Mouse (Mus musculus) heart, adult 2 months (tissue): Measurements from ENCODE around the gene Mre11a. TPM values are rescaled to one million over a fixed set of nuclear protein-coding genes. Genes with fewer than 3 reads are reported as not detected.

Experiments used
- DNase-seq, 2 experiments: peaks; one replicate each; pipeline ENCODE4 v3.0.0; 2021
- H3K27ac ChIP-seq: fragments of 200-600 bp; 2 replicates; pipeline ENCODE4 v1.8.1; 2022
- H3K27me3 ChIP-seq: fragments of 200-500 bp; 2 replicates; pipeline ENCODE4 v1.6.1; 2012; ENCODE audit warnings: mild to moderate bottlenecking, low read length, inconsistent platforms, mixed read lengths; ENCODE audit not compliant: control insufficient read depth, insufficient read depth
- H3K36me3 ChIP-seq: fragments of 200-500 bp; 2 replicates; pipeline ENCODE4 v1.6.1; 2012; ENCODE audit warnings: low read length, inconsistent platforms; ENCODE audit not compliant: control insufficient read depth, insufficient read depth
- H3K4me1 ChIP-seq: fragments of 200-500 bp; 2 replicates; pipeline ENCODE4 v1.6.1; 2011; ENCODE audit warnings: low read length; ENCODE audit not compliant: control insufficient read depth, insufficient read depth
- H3K4me3 ChIP-seq: fragments of 200-600 bp; 2 replicates; pipeline ENCODE4 v1.8.1; 2022
- H3K79me2 ChIP-seq: fragments of 200-500 bp; replicated peaks from 2 replicates; pipeline ENCODE4 v1.6.1; 2012; ENCODE audit warnings: mild to moderate bottlenecking, inconsistent platforms, low read length, moderate library complexity, mixed read lengths; ENCODE audit not compliant: control insufficient read depth, insufficient read depth
- H3K9ac ChIP-seq: fragments of 200-500 bp; 2 replicates; pipeline ENCODE4 v1.6.1; 2012; ENCODE audit warnings: low read depth, mild to moderate bottlenecking, control low read depth, inconsistent platforms, low read length, mixed read lengths
- CTCF ChIP-seq: fragments of 200-600 bp; IDR thresholded peaks from 2 replicates; pipeline ENCODE4 v1.8.1; 2022; ENCODE audit warnings: antibody characterized with exemption, mild to moderate bottlenecking, moderate library complexity
- EP300 ChIP-seq: fragments of 200-500 bp; IDR thresholded peaks from 2 replicates; pipeline ENCODE4 v1.6.1; 2011; ENCODE audit warnings: low read depth, low read length, control low read depth; ENCODE audit not compliant: insufficient read depth
- POLR2A ChIP-seq: fragments of 200-500 bp; IDR thresholded peaks from 2 replicates; pipeline ENCODE4 v1.6.1; 2011; ENCODE audit warnings: mild to moderate bottlenecking, low read depth, low read length, control low read depth; ENCODE audit not compliant: insufficient read depth
- WGBS: fragments of 180-500 bp; shearing (Covaris S2); methylation state at CpG from one replicate; pipeline ENCODE4 v1.1.7; 2018; 5-methylcytosine and 5-hydroxymethylcytosine counted together
- intact Hi-C: fragments of 180-260 bp; cut with DNase I; formaldehyde crosslinking; loops from one replicate; pipeline ENCODE4 v1.15.1; 2025
- polyA plus RNA-seq: library from polyadenylated mRNA; depleted of rRNA; stranded (reverse); fragments of >200 nt; gene quantifications from 2 replicates; pipeline ENCODE4 v1.2.3, GENCODE M21; 2012
- total RNA-seq, 2 experiments: library from RNA; stranded (reverse); gene quantifications; 2 replicates each; pipeline ENCODE4 v1.2.3; 2021

Gene Mre11a
- total and polyA plus RNA-seq, 3 experiments: 2.8 to 10.4 (median 9.8) TPM

DNA sequence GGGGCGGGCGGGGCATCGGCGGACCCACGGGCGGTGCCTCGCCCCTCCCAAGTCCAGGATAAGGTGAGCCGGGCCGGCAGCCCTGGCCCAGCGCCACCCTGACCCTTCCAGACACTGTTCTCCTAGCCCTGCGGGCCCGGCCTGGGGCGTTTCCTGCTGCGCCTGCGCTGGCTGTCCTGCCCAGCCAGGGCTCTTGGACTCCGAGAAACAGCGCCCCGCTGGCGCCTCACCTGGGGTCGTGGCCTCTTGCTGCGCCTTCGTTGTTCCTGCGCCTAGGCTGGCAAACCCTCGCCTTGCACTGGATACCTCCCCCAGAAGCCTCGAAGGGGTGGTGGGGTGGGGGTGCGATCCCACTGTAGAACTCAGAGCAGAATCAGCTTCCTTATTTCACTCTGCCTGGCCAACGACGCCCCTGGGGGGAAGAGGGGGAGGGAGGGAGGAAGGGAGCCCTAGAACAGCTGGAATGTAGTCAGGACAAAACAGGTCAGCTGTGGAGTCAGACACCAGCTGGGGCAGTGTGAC lies 32.4 kb upstream of the Mre11a start, which contains the start of gene Fut4:
Gene Fut4 (minus strand): TSS at position 393 of the 522 bp plus-strand sequence.
- no peaks in the 10 kb centered on the region for H3K79me2 ChIP-seq
- no peak within 1 kb of the TSS for H3K27ac ChIP-seq
- H3K4me3 ChIP-seq: peak within 1 kb of the TSS; percentile 67
- intact Hi-C loops: no loop called here
- no peaks in the 10 kb centered on the region for H3K36me3 ChIP-seq
- peak; percentile 71 to 75 for DNase-seq
- WGBS: under 1% methylated on average over 25 of the region's 28 CpGs
- TF ChIP-seq POLR2A (no peak), EP300 (no peak), CTCF (no peak)
- H3K4me1 ChIP-seq: no peaks in the 10 kb centered on the region; the same call in 1 of the 2 replicates
- H3K9ac ChIP-seq: peak within 1 kb of the TSS; percentile 70
- H3K27me3 ChIP-seq: no peaks in the 10 kb centered on the region

DNA sequence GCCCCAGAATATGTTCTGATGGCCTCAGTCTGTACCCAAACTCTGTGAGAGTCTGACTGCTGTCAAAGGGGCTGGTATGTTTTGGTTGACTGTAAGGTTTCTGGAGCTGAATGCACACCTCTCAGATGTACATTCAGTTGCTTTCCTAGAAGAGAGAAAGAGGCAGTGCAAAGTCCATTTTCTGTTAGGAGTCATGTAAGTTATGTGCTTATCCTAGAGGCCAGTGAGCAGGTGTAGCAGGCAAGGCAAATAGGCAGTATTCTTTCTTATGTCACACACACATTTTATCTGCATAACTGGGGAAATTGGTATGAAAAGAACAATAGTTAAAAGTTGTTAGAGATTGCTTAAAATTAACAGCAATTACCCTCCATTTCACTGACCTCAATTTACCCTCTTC lies 30.5 kb upstream of the Mre11a start:
- intact Hi-C loops: no loop called here
- no peaks in the 10 kb centered on the region for H3K79me2 ChIP-seq
- no peak overlapping the region for H3K4me3 ChIP-seq
- no peaks in the 10 kb centered on the region; the same call in 1 of the 2 replicates for H3K4me1 ChIP-seq
- H3K27me3 ChIP-seq: no peaks in the 10 kb centered on the region
- H3K36me3 ChIP-seq: no peaks in the 10 kb centered on the region
- H3K27ac ChIP-seq: no peak overlapping the region
- H3K9ac ChIP-seq: no peak overlapping the region
- TF ChIP-seq POLR2A (no peak), CTCF (no peak), EP300 (no peak)
- no peak for DNase-seq

- intact Hi-C loops: no loop called here
- TF ChIP-seq CTCF (no peak), POLR2A (no peak), EP300 (no peak)
- no peaks in the 10 kb centered on the region for H3K27me3 ChIP-seq
Measured at GRCm38 (mm10) chr9:14754469-14754868, 30.0 kb upstream of the Mre11a start.

DNA sequence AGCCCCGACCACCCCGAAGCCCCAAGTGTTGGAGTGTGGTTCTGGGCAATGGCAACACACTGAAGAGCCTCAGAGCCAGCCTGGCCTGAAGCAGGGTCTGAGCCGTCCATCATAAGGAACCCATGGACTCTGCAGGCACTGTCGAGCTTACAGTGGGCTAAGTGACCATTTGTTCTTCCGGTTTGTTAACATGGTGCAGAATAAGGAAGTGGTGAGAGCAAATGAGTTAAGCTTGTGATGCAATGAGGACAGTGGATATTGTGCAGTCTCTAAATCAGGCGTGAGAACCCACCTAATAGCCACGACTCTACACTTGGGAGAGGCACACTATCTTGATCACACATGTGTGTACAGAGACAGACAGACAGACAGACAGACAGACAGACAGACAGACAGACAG lies 25.9 kb upstream of the Mre11a start:
- WGBS: 57% methylated on average over 7 of the region's 7 CpGs
- Histone ChIP-seq H3K27me3 (no peaks in the 10 kb centered on the region), H3K9ac (no peak overlapping the region), H3K27ac (no peak overlapping the region), H3K4me1 (no peaks in the 10 kb centered on the region), H3K4me3 (no peak overlapping the region), H3K79me2 (no peaks in the 10 kb centered on the region), H3K36me3 (no peaks in the 10 kb centered on the region)
- DNase-seq: no peak
- TF ChIP-seq CTCF: no peak
- no peak for TF ChIP-seq POLR2A
- TF ChIP-seq EP300: no peak
- intact Hi-C loops: no loop called here

More at GRCm38 (mm10) chr9:14754469-14754868, 30.0 kb upstream of the Mre11a start:
- H3K9ac ChIP-seq: no peak overlapping the region
- WGBS: 81% methylated on average over 3 of the region's 3 CpGs
- no peak for DNase-seq
- no peaks in the 10 kb centered on the region for H3K79me2 ChIP-seq
- no peaks in the 10 kb centered on the region for H3K36me3 ChIP-seq
- no peak overlapping the region for H3K27ac ChIP-seq
- no peaks in the 10 kb centered on the region; the same call in 1 of the 2 replicates for H3K4me1 ChIP-seq
- H3K4me3 ChIP-seq: no peak overlapping the region

- Histone ChIP-seq H3K4me1 (no peaks in the 10 kb centered on the region), H3K9ac (no peak overlapping the region), H3K79me2 (no peaks in the 10 kb centered on the region), H3K4me3 (no peak overlapping the region), H3K27ac (no peak overlapping the region), H3K36me3 (no peaks in the 10 kb centered on the region), H3K27me3 (no peaks in the 10 kb centered on the region)
- no peak for DNase-seq
- no peak for TF ChIP-seq POLR2A
- TF ChIP-seq EP300: no peak
- TF ChIP-seq CTCF: no peak
- intact Hi-C loops: no loop called here
Measured at GRCm38 (mm10) chr9:14759261-14759660, 25.2 kb upstream of the Mre11a start.

- peak; percentile 16 to 45 for DNase-seq
- intact Hi-C loops: loop anchor here (5.0 kb wide), 1 partner anchor 242 kb away; no protein-coding TSS in a partner anchor
- Histone ChIP-seq H3K4me3 (no peak overlapping the region), H3K27ac (no peak overlapping the region), H3K36me3 (no peaks in the 10 kb centered on the region), H3K9ac (no peak overlapping the region), H3K79me2 (no peaks in the 10 kb centered on the region), H3K4me1 (no peaks in the 10 kb centered on the region), H3K27me3 (no peaks in the 10 kb centered on the region)
- TF ChIP-seq CTCF (peak; percentile 85), EP300 (no peak)
- 21% methylated on average over 7 of the region's 7 CpGs for WGBS
Measured at GRCm38 (mm10) chr9:14764765-14765164, 19.7 kb upstream of the Mre11a start.
